Mouse (Mus musculus) liver, adult 2 months (tissue): ENCODE data around the gene Csnk2b.

Experiments used
- CTCF ChIP-seq: fragments of 200-500 bp; IDR thresholded peaks from 2 replicates; pipeline ENCODE4 v1.5.1; 2011; ENCODE audit warnings: low read depth, low read length, control low read depth
- POLR2A ChIP-seq: fragments of 200-500 bp; IDR thresholded peaks from 2 replicates; pipeline ENCODE4 v1.6.1; 2011; ENCODE audit warnings: low read length, control low read depth; ENCODE audit not compliant: insufficient read depth; ENCODE audit errors: extremely low read depth

- TF ChIP-seq CTCF, result no peak
- no peak for TF ChIP-seq POLR2A
These were observed 17.4 kb upstream of the Csnk2b start for GRCm38 (mm10) chr17:35139269-35139668.
